Mouse (Mus musculus) kidney, embryonic 14.5 days (tissue): ENCODE measurements at regions not wholly inside any gene's neighbourhood (a gene's known extent, or its start where the extent isn't known, plus 50 kb on each side); places are given as distances from the start of the nearest gene placed in this dataset.

Experiments used
- ATAC-seq: fragments of 200-750 bp; cut with Nextera tagmentation; 2 replicates; pipeline ENCODE4 v1.8.0; 2017; ENCODE audit warnings: moderate number of reproducible peaks, mild to moderate bottlenecking, moderate TSS enrichment, moderate library complexity; ENCODE audit not compliant: low FRiP score, low TSS enrichment
- H3K27ac ChIP-seq: fragments of 300-500 bp; sonication (generic); 2 replicates; pipeline ENCODE4 v1.5.1; 2014; ENCODE audit warnings: low read depth, mild to moderate bottlenecking, low read length, moderate library complexity, mixed read lengths
- H3K27me3 ChIP-seq: fragments of 300-500 bp; sonication (generic); 2 replicates; pipeline ENCODE4 v1.6.1; 2014; ENCODE audit warnings: mild to moderate bottlenecking, low read length; ENCODE audit not compliant: control insufficient read depth, insufficient read depth
- H3K36me3 ChIP-seq: fragments of 300-500 bp; sonication (generic); 2 replicates; pipeline ENCODE4 v1.6.1; 2014; ENCODE audit warnings: low read length, mixed read lengths; ENCODE audit not compliant: control insufficient read depth, insufficient read depth
- H3K4me1 ChIP-seq: fragments of 300-500 bp; sonication (generic); 2 replicates; pipeline ENCODE4 v1.6.1; 2014; ENCODE audit warnings: low read length, mixed read lengths; ENCODE audit not compliant: control insufficient read depth, insufficient read depth
- H3K4me2 ChIP-seq: fragments of 300-500 bp; sonication (generic); replicated peaks from 2 replicates; pipeline ENCODE4 v1.6.1; 2014; ENCODE audit warnings: low read depth, mild to moderate bottlenecking, low read length
- H3K4me3 ChIP-seq: fragments of 300-500 bp; sonication (generic); 2 replicates; pipeline ENCODE4 v1.5.1; 2014; ENCODE audit warnings: mild to moderate bottlenecking, low read length
- H3K9ac ChIP-seq: fragments of 300-500 bp; sonication (generic); 2 replicates; pipeline ENCODE4 v1.6.1; 2014; ENCODE audit warnings: low read depth, mild to moderate bottlenecking, low read length, moderate library complexity
- H3K9me3 ChIP-seq: fragments of 300-500 bp; sonication (generic); 2 replicates; pipeline ENCODE4 v1.6.1; 2016; ENCODE audit warnings: low read length; ENCODE audit not compliant: control insufficient read depth
- WGBS: fragments of 180-500 bp; shearing (Covaris S2); extraction: QIAGEN DNeasy Blood & Tissue Kit; methylation state at CpG from one replicate; pipeline ENCODE4 v1.1.7; 2014; 5-methylcytosine and 5-hydroxymethylcytosine counted together

DNA sequence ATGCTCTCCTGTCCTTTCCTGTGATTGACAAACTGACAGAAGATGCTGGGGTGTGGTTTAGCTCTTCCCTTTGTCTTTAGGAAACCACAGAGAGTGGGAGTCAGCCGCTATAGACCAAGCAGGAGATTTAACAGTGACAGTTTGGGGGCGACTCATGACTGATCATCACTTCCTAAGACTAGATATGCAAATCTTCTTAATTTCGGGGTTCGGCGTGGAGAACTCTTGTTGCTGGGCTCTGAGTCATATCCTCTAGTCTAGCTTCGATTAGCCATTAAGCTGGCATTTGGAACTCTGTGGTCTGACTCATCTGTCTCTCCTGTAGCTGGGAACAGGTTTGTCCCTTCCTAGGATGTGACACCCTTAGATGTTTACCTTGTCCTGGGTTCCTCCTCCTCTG is 84.6 kb upstream of the Cadm1 start:
- Histone ChIP-seq H3K9me3 (no peaks in the 10 kb centered on the region), H3K36me3 (no peaks in the 10 kb centered on the region), H3K4me2 (no peak overlapping the region), H3K27me3 (no peaks in the 10 kb centered on the region), H3K9ac (no peak overlapping the region), H3K4me3 (no peak overlapping the region), H3K4me1 (peaks cover 12% of the 10 kb centered on the region), H3K27ac (no peak overlapping the region)
- ATAC-seq: no peak
- WGBS: 66% methylated on average over 6 of the region's 6 CpGs

DNA sequence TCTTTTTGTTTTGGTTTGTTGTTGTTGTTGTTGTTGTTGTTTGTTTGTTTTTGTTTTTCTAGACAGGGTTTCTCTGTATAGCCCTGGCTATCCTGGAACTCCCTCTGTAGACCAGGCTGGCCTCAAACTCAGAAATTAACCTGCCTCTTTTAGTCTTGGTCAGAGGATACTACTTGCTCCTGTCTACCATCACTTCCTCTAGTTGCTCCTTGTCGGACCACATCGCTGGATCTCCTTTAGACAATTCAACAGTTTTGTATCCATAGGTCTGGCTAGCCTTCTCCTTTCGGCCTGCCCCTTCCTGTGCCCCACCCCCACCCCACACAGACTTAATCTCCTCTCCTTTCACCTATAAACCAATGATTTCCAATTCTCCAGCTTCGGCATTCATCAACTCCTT is 77.2 kb upstream of the Cadm1 start:
- Histone ChIP-seq H3K4me2 (no peak overlapping the region), H3K9me3 (no peaks in the 10 kb centered on the region), H3K9ac (no peak overlapping the region), H3K27ac (no peak overlapping the region), H3K36me3 (no peaks in the 10 kb centered on the region), H3K4me3 (no peak overlapping the region), H3K4me1 (no peaks in the 10 kb centered on the region), H3K27me3 (no peaks in the 10 kb centered on the region)
- WGBS: 84% methylated on average over 4 of the region's 4 CpGs
- no peak for ATAC-seq

DNA sequence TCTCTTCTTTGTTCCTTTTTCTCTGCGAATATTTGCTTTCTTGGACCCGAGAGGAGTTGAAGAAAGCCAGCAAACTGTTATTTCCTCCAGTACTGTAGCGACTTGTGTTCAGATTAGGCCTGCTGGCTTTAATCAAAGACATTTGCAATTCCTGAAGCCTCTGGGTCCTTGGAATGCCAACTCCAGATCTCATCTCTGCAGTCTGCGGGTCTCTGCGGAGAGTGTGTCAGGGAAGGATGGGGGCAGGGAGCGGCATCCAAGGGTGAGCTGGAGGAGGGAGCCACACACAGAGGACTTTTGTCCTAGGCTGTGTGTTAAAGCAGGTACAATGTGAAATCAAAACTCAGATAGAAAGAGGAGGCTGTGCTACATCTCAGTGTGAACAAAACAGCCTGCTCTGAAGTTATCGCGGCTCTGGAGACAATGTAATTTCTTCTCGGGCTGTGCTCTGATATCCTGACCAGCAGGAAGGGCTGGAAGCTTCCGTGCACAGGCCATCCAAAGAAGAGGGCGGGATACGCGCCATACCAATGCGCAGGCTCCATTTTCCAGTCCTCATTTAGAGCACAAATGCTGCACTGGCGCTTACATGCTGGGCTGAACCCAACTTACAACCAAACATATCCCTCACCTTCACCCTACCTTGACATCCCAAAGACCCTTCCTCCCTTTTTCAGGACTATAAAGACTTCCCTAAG is 71.1 kb upstream of the Cadm1 start:
- WGBS: 64% methylated on average over 15 of the region's 15 CpGs
- H3K27me3 ChIP-seq: no peaks in the 10 kb centered on the region

DNA sequence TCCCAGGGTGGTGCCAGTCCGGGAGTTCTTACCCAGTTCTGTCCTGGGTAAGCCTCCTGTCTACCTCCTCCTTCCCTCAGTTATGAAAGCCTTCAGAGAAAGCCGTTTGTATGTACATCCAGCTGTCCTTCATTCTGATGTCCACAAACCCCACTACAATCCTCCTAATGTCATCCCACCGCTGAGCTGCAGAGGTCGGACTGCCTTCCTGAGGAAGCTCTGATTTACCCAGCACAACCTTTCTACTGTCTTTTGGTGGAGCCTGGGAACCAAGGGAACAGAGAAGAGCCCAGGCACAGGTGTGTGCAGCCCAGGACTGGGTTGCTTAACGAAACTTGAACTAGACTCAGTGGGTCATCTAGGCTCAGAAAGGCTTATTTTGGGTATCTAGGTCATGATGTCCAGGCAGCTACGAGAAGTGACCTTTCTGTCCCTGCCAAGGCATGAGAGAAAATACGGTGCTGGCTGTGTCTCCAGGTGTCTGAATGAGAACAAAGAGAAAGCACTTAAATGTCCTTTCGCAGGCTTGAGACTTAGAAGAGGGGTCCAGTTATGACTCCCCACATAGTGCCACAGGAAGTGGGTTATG is 70.4 kb upstream of the Cadm1 start:
- H3K36me3 ChIP-seq: no peaks in the 10 kb centered on the region
- H3K4me1 ChIP-seq: no peaks in the 10 kb centered on the region
- H3K4me2 ChIP-seq: no peak overlapping the region
- H3K27me3 ChIP-seq: no peaks in the 10 kb centered on the region
- H3K4me3 ChIP-seq: no peak overlapping the region
- no peak for ATAC-seq
- 81% methylated on average over 8 of the region's 8 CpGs for WGBS
- no peak overlapping the region for H3K27ac ChIP-seq
- H3K9ac ChIP-seq: no peak overlapping the region
- no peaks in the 10 kb centered on the region for H3K9me3 ChIP-seq

More for the DNA sequence above, 71.1 kb upstream of the Cadm1 start:
- H3K9me3 ChIP-seq: no peaks in the 10 kb centered on the region
- no peak overlapping the region for H3K27ac ChIP-seq
- H3K36me3 ChIP-seq: no peaks in the 10 kb centered on the region
- H3K4me3 ChIP-seq: no peak overlapping the region
- H3K4me2 ChIP-seq: no peak overlapping the region
- no peak for ATAC-seq
- no peak overlapping the region for H3K9ac ChIP-seq
- H3K4me1 ChIP-seq: no peaks in the 10 kb centered on the region

- no peaks in the 10 kb centered on the region for H3K4me1 ChIP-seq
- no peaks in the 10 kb centered on the region for H3K9me3 ChIP-seq
- H3K27me3 ChIP-seq: no peaks in the 10 kb centered on the region
- H3K27ac ChIP-seq: no peak overlapping the region
- ATAC-seq: no peak
- 72% methylated on average over 15 of the region's 15 CpGs for WGBS
- H3K4me2 ChIP-seq: no peak overlapping the region
- no peaks in the 10 kb centered on the region for H3K36me3 ChIP-seq
- H3K4me3 ChIP-seq: no peak overlapping the region
- no peak overlapping the region for H3K9ac ChIP-seq
These were observed 69.7 kb upstream of the Cadm1 start for GRCm38 (mm10) chr9:47460241-47460640.

GRCm38 (mm10) chr9:47461915-47462314 is 68.1 kb upstream of the Cadm1 start:
- WGBS: 84% methylated on average over 3 of the region's 3 CpGs
- Histone ChIP-seq H3K9me3 (no peaks in the 10 kb centered on the region), H3K4me3 (no peak overlapping the region), H3K36me3 (no peaks in the 10 kb centered on the region), H3K9ac (no peak overlapping the region), H3K4me2 (no peak overlapping the region), H3K4me1 (no peaks in the 10 kb centered on the region; the same call in 1 of the 2 replicates), H3K27ac (no peak overlapping the region), H3K27me3 (no peaks in the 10 kb centered on the region)
- ATAC-seq: no peak

GRCm38 (mm10) chr9:47466767-47467166 is 63.2 kb upstream of the Cadm1 start:
- Histone ChIP-seq H3K27me3 (no peaks in the 10 kb centered on the region), H3K27ac (no peak overlapping the region), H3K4me1 (peaks cover 23% of the 10 kb centered on the region), H3K4me2 (no peak overlapping the region), H3K4me3 (no peak overlapping the region), H3K9me3 (no peaks in the 10 kb centered on the region), H3K36me3 (no peaks in the 10 kb centered on the region), H3K9ac (no peak overlapping the region)
- no peak for ATAC-seq
- 69% methylated on average over 3 of the region's 3 CpGs for WGBS

DNA sequence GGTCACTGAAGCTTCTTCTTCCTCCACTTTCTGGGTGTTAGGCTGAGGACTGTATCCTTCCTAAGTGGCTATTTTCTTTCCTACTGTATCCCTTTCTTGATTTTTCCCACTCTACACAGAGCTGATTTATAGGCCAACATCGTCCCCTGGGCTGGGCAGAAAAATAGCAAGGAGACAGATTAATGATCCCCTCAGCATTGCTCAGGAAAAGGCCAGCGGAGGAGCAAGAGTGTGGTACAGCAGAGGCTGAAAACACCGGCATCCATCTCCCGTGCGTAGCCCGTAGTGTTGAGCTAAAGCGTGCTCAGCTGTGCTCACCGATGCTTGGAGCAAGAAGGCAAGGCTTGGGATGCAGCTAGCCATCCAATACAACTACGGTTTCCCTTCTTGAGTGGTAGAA is 62.2 kb upstream of the Cadm1 start:
- Histone ChIP-seq H3K36me3 (no peaks in the 10 kb centered on the region), H3K4me1 (peaks cover 26% of the 10 kb centered on the region), H3K27ac (no peak overlapping the region), H3K27me3 (no peaks in the 10 kb centered on the region), H3K4me3 (no peak overlapping the region), H3K4me2 (no peak overlapping the region), H3K9ac (no peak overlapping the region), H3K9me3 (no peaks in the 10 kb centered on the region)
- peak; percentile 89 for ATAC-seq
- 15% methylated on average over 9 of the region's 9 CpGs for WGBS

GRCm38 (mm10) chr9:47469576-47469975 is 60.4 kb upstream of the Cadm1 start:
- no peaks in the 10 kb centered on the region for H3K27me3 ChIP-seq
- H3K4me2 ChIP-seq: no peak overlapping the region
- H3K4me1 ChIP-seq: peaks cover 26% of the 10 kb centered on the region
- ATAC-seq: no peak
- H3K4me3 ChIP-seq: no peak overlapping the region
- H3K27ac ChIP-seq: no peak overlapping the region
- no peaks in the 10 kb centered on the region for H3K36me3 ChIP-seq
- WGBS: 86% methylated on average over 1 of the region's 1 CpGs
- no peaks in the 10 kb centered on the region for H3K9me3 ChIP-seq
- no peak overlapping the region for H3K9ac ChIP-seq
